Mouse (Mus musculus) urinary bladder, adult 18-20 months (tissue): ENCODE measurements around the gene Galnt2.

Source experiments
- DNase-seq, 2 experiments: peaks; one replicate each; pipeline ENCODE4 v3.0.0; 2022; ENCODE audit warnings: low spot score in 2 of 2, mixed read lengths in 2 of 2

Galnt2 gene

DNA sequence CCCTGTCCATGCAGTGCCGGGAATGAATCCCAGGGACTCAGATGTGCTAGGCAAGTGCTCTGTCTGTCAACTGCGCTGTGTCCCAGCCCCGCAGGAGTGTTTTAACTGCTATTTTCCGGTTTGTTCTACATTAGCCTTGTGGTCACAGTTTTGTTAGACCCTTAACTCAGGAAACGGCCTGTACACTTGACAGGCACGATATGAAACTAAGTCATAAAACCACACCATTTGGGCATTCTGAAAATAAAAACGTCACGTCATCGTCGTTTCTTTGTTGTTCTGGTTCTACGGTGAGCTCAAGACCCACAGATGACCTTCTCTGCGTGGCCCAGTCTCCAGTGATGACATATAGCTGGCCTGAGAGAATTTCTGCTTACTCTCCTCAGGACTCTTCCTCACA lies 40.3 kb downstream of the Galnt2 start:
- no peak for DNase-seq

DNA sequence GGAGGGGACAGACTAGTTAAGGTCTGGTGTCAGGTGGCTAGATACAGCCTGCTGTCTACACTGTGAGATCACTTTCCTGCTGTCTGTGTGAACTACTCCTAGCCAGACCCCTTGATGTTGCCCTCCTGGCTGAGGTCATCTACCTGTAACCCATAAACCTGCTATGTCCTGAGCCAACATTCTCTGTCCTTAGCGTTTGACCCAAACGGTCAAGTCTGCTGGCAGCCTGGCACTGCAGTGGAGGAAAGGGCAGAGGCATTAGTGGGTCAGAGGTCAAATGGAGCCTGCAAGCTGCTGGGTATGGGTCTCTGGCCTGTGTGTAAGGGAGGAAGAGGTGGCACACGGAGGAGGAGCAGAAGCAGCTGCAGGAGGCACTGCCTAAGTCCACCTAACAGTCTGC lies 41.6 kb downstream of the Galnt2 start:
- no peak for DNase-seq

DNA sequence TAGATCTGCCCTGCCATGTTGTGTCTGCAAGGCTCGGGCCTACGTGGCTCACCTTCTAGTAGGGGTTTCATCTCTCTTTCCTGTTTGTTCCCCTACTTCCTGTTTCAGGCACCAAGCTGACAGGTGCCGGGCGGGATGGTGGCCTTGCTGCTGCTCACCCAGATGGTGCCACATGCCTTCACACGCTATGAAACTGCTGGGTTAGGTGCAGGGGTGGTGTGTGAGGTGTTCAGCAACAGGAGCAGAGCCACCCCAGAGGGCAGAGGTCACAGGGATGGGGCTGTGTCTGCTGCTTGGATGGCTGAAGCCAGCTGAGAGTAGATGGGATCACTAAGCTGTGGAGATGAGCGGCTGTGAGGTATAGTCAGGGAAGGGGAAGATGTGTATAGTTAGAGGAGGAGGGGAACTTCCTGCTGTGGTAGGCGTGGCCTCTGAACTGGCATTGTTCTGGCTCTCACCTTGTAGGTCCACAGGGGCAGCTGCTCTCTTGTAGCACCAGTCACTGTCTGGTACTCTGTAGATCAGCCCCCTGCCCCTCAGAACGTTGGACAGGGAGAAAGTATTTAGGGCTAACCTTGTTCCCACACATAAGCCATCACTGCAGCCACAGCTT lies 42.5 kb downstream of the Galnt2 start:
- DNase-seq: no peak

DNA sequence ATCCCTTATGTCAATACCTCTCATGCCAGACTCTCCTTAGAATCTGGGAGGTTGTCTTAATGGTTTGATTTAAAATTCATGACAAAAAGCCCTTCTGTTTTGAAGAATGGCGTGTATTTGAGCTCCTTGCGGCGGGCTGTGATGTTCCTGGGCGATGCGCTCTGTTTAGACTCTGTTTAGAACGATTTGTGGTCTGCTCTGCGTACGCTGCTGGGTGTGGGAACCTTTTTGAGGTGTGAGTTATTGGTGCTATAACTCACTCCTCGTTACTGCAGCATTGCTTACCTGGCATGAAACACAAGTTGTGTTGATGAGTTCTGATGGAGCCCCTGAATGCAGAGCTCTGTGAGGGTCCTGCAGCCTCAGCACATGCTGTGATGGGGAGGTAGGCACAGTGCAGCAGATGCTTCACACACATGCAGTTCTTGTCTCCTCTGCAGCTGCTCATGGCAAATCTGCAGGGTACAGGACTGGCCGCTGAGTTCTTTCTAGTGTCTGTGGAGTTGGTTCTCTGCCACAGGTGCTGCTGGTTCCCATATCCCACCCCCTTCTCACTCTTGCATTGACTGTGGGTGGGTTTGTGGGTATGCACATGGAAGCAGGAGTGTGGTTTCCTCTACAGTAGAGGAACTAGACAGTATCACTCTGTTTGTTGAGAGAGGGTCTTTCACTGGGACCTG lies 43.4 kb downstream of the Galnt2 start:
- no peak for DNase-seq

DNA sequence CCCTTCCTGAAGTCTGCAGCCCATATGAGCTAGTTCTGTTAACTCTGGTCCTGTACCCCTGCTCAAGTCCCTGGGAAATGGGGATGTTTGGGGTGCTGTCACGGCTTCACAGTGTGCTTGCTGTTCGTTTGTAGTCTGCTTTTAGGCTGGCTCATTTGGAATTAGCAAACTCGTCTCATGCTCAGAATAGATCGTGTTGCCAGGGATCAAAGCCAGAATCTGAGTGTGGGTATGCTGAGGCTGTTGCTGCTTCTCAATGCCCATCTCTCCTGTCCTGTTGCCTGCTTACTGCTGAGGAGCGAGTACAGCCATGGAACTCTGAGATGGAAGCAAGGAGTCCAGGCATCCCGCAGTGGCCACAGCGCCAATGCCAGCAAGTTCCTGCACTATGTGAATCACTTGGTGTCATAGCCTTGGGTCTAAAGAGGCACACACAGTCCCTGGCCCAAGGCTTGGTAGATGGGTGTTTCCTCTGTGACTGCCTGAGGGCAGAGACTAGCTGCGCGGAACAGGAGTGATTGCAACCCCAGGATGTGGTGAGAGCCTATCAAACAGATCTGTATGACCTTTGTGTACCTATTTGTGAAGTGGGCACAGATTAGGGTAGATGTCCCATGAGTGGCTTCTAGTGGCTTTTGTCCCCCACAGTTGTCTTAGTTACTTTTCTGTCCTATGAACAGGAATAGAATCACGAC lies 44.3 kb downstream of the Galnt2 start:
- no peak for DNase-seq

DNA sequence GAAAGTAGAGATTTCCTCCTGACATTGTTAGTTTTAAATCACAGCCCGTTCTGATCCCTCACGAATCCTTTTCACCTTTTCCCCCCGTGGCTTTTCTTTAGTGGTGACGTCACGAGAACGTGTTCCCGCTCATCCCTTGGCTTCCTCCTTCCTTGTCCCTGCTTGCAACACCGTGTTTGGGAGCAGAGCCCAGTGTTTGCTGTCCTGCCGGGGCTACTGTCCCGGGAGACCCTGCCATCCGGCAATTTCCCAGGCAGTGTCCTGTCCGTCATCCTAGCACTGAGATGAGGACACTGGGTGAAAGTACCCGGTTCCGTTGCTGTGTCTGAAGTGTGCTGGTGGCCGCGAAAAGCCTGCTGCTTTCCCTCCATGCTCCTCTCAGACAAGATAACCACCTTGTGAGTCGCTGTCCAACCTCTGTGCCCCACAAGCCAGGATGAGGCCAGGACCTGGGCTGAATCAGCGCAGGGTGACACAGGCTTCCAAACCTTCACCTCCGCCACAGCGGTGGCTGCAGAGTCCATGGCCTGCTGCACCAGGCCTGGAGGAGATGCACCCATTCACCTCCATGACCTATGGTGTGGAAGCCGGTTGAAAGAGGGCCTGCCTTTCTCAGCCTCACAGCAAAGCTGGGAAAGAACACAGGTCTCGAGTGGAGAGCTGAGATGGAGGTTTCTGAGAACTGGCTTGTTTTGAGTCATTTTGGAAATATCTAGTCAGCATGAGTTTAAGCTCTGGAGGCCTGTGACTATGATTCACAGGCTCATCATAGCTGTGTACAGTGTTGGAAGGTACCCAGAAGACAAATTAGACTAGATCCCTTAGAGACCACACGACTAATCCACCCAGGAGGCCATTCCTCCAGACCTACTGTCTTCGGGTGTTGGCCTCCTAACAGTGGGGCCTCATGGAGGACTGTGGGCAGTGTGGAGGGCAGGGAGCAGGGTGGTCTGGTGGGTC lies 47.0 kb downstream of the Galnt2 start:
- DNase-seq: peak in 1 of 2 experiments; percentile 56

DNA sequence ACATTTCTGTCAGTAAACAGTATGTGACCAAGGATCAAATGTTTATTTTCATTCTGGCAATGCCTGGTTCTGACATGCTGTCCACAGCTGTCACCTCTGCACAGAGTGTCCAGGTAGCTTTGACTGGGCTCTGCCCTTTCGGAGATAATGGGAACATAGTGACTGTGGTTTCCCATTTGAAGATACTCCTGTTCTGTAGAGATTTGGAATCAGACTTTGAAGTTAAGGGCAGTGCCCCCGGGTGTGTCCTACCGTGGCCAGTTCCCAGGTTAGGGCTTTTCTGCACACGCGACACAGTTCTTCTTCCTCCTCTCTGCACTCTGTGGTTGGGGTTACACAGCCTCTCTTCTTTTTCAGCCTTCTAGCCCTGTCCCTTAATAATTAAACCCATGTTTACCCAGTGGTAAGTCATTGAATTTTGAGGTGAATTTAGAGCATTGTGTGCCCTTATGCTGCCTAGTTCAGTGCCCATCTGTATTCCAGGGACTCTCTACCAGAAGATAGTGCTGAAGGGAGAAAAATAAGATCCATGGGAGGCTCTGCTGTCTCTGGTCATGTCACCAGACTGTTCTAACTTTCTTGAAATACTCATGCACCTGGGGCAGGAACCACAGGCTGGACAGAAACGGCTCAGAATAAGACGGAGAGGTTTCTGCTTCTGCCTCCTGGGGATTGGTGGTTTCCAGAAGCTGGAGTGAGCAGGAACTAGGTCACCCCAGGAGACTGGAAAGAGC lies 47.9 kb downstream of the Galnt2 start:
- DNase-seq: no peak

DNA sequence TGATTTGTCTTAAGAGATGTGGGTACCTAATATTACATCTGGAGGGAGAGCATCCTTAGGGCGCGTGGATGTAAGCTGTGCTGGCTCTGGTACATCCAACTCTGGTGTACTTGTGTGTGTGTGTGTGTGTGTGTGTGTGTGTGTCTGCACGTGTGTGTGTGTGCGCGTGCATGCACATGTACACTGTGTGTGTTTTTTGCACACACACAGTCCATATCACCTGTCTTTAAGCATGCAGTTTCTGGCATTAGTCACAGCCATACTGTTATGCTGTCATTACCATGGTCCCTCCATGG lies 48.4 kb downstream of the Galnt2 start:
- DNase-seq: no peak

DNA sequence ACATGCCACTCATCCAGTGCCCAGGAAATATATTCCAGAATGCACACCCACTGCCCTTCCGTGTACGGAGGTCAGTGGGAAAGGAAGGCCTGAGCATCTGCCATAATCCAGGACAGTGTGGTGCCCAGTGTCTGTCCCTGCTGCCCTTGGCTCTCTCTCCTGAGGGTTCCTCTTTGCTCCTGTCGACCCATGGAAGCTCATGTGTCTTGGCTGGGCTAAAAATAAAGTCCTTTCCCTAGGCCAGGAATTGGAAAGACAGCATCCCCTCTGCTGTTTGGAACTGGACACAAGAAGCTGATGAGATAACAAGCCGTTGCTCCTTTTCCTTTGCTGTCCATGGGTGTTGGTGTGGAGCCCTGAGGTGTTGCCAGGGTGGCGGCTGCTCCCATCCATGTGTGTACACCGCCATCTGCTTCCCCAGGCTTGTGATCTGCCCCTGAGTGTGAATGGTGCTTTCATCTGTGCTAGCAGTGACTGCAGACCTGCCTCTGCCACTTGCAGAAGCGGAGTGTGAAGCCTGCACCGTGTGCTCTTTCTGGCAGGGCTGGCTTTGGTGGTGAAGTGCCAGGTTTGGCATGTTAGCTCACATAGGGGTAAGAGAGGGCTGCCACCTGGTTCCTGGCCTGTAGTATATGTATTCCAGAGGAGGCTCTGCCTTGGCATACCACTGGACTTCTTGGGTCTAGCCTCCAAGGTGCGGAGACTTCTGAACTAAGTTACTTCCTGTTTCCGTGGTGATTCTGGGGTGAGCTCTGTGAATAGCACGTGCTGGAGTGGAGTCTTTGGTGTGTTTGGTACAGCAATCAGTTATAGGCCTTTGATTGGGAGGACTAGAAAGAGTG lies 50.7 kb downstream of the Galnt2 start:
- DNase-seq: no peak

DNA sequence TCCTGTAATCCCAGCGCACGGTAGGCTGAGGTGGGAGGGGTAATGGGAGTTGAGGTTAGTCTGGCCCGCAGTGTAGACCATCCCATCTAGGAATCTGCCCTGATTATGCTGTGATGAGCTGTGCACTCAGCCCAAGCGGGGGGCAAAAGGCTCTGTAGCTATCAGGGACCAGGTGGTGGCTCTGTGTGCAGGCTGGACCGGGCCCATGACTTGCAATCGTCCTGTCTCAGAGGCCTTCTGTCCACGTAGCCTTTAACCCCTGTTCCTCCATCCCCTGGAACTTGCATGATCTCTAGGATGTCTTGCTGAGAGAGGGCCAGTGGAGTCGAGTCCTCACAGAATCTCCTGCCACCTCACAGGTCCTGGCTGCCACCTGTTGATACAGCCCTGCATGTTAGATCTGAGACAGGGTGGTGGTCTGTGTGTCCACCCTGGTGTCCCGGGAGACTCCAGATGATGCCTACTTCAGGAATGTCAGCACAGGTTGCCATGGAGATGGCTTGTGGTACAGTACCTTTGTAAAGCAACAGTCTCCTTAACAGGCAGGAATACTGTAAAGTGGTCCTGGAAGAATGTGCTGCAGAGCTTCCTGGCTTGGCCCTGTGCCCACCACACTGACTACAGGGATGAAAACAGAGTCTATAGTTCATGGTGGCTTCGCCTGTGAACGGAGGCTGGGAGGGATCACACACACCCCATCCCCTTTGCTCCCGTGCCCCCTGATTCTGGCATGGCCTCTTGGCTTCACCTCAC lies 51.9 kb downstream of the Galnt2 start:
- DNase-seq: no peak

DNA sequence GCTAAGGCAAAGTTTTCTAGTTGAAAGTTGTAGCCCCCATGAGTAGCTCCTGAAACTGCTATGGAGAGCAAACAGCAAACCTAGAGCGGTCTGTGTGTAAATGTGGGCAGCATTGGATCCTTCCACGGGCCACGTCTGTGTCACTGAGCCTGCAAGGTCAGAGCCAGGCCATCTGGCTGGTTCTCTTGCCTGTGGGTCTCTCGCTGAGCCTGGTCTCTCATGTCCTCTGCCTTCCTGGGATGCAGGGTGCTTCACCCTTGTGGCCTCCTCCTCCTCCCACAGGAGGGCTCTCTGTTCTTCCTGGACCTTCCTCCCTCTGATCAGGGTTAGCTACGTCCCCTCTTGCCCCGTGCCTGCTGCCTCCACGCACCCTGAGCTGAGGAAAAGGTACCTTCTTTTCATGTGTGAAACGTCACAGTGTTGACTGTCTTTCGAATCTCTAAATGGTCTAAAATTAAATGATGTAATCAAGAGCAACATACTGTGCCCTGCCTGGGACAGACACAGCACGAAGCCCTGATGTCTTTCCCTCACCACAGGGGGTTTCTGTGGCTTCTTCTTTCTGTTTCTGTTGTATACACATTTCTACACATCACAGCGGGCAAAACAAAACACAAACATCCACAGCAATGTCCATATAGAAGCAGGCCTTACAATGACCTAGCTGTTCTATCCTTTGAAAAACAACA lies 52.6 kb downstream of the Galnt2 start:
- no peak for DNase-seq

DNA sequence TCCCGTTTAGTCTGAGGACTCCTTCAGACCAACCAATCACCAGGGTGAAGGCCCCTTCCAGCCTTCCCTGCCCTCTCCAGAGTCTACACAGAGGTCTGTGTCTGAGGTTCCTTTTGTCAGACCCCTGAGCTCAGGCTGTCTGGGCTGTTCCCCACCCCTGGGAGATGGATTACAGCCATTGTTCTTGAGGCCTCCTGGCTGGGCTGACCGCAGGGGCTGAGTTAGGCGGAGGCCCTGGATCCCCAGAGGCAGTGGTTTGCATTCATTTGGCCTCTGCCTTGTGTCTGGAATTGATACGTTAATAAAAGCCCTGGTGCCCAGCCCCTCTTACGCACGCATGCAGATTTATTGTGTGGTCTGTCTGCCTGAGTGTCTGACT lies 53.1 kb downstream of the Galnt2 start:
- DNase-seq: no peak

DNA sequence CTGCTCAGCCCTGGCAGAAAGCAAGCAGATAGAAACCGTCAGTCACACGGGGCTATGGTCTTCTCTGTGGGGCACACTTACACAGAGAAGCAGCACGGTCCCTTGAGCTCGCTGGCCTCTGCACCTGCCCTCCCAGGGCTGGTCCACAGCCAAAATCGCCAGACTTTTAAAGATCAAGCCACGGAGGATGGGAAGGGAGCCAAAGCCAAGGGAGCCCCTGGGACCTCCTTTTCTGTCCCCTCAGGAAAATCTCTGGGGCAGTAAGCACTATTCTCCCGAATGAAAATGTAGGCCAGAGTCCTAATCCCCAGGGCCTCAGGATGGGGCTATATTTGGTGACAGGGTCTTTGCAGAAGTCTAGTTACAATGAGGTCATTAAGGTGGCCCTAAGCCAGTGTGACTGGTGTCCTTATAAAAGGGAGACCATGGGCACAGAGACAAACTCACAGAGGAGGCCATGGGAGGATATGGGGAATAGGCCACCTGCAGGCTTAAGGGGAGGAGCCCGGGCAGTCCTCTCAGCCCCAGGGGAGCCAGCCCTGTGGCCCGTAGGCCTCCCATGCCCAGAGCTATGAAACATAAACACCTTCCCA lies 53.9 kb downstream of the Galnt2 start:
- no peak for DNase-seq

DNA sequence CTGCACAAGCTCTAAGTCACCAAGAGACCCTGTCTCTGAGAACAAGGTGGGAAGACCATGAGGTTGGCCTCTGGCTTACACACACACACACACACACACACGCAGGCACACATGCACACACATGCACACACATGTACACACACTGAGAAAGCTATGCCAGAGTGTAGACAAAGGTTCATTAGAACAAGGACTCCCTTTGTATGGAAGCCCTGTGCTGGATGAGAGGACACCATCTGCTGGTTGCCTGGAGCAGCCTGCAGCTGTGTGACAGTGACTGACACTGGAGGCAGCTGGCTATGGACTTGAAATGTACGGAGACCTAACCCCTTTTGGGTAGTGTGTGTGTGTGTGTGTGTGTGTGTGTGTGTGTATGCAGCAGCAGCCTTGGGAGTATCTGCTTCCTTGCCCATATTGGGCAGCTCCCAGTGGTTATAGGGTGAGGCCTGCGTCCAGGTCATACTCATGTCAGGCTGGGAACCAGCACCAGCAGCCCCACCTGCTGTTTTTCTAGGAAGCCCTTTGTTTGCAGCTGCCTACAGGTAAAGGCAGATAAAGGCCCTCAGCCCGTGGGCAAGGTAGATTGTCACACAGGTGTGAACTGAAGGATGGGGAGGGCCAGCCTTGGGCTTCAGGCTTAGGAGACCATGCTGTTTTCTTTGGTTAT lies 55.4 kb downstream of the Galnt2 start:
- DNase-seq: no peak

DNA sequence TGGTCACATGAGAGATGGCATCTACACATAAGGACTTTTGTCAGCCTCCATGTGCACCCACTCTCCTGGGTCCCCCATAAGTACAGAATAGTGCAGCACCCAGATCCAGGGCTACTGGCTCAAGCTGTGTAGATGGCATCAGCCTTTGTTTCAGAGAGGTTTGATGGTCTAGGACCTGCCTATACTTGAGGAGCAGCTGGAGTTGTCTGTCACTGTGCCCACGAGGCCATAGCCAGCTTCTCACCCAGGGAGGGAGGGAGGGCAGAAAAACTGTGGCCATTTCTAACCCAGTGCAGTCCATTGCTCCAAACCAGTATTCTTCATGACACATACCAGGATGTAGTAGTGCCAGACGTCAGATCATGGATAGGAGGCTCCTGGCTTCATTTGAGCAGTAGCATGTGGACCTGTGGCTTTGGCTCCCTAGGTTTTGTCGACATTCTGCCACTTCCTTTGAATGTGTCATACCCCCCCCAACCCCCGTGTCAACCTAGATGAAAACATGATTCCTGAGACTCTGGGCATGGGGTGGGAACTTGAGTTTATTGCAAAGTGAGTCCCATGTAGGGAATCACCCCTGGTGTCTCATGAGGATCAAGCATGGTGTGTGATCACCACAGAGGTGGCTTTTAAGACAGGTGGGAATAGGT lies 57.1 kb downstream of the Galnt2 start:
- no peak for DNase-seq

DNA sequence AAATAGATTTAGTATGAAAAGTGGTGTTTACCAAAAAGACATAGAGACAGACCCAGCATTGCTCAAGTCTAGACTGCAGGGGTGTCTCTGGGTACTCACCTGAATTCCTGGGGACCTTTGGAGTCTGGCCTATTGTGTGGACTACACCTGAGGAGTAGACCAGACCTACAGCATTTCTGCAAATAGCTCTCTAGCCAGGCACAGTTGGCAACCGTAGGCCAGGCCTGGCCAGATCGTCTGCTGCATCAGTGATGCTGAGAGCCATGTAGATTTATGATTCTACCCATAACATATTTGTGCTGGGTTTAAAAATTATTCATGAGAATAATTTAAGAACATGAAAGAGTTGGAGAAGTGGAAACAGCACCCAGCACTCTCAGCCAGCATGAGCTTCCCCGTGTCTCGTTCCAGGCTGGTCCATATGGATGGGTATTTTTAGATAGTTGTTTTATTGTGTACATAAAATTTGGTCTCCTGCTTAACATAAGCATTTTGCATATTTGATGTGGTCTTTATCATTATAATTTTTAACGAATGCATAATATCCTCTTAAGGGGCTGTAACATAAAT lies 58.4 kb downstream of the Galnt2 start:
- no peak for DNase-seq

DNA sequence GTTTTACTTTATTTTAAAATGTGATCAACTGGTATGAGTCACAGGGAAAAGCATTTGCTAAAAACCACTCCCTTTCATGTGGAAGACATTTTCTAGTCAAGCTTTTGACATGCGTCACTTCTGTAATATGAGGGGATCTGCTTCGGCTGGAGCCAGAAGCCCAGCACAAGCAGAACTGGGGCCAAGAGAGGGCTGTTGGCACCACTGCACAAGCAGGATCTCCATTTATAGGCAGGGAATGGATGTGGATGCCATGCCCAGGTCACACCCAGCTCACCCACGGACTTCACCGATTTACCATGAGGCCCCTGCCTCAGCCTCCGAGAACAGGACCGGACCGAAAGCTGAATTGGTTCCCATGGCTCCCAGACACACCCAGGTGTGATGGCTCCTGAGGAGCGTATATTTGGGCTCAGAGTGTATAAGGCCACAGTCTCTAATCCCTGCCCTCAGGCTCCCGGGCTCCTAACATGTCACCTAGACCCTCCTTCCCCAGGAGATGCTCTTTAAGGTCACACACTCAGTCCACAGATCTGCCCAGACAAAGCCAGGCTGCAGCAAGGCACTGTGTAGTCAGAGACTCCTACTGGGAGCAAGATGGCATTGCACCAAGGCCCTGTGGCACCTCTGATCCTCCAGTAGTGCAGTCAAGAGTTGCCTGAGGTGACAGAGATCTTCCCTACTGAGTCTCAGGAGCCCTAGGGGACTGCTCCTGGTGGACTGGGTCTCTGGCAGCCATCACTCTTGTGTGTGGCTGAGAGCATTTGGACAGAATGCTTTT lies 59.9 kb downstream of the Galnt2 start:
- peak in 1 of 2 experiments; percentile 57 for DNase-seq
